Mouse (Mus musculus): Measurements from ENCODE around the gene Polr2b.

The Polr2b gene

GRCm38 (mm10) chr5:77299486-77299885 is 10.5 kb upstream of the Polr2b start:
- DNase-seq (ENCODE audit: low read depth) = no peak

DNA sequence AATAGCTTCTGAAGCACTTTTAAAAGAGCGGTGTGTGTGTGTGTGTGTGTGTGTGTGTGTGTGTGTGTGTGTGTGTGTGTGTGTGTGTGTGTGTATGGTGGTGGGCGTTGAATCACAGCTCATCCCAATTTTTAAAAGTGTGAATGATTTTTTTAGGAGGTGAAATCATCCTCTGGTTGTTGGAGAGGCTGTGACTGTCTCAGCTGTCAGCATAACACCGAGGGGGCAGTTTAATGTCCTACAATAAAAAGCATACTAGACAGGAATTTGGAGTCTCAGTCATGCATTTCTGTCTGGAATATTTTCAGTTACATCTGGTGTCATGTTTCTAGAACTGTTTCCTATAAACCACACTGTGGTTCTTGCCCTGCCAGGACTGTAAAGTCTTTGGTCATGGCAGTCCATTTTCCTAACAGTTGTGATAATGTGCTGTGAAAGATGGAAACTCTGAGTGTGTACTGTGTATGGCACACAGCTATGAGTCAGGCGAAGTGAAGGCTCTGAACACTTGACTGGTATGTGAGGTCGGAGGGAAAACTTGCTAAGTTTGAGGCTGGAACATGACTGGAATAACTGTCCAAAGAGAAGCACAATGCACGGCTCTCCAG is 8.5 kb upstream of the Polr2b start:
- no peak for DNase-seq (ENCODE audit: low read depth)

DNA sequence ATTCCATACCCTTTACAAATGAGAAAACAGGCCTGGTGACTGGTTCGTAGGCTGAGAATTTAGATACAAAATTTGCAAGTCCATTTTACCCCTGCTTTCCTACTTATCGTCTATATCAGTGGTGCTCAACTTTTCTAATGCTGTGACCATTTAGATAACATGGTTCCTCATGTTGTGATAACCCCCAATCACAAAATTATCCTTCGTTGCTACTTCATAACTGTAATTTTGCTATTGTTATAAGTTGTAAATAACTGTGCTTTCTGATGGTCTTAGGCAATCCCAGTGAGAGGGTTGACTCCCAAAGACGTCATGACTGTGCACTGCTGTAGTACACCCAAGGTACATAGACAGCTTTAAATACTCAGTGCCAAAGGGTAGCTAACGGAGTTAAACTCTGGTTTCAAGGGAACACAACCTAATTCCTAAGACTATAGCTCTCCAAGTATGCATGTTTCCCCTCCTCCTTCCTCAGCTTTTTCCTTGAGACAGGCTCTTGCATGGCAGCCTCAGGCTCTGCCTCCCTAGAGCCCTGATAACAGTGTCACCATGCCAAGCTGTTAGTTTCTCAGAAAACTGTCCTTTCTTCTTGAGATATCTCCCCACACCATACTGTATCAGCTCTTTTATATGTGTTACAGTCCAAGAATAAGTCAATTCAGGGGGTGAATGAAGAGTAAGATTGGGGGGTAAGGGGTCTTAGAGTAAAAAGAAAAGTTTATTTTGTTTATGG is 2.0 kb upstream of the Polr2b start:
- no peak for DNase-seq (ENCODE audit: low read depth)

GRCm38 (mm10) chr5:77309051-77309906 is 668 bp upstream of the Polr2b start:
- DNase-seq (ENCODE audit: low read depth) = no peak

GRCm38 (mm10) chr5:77314206-77314605 is 4.3 kb downstream of the Polr2b start:
- no peak for DNase-seq (ENCODE audit: low read depth)

DNA sequence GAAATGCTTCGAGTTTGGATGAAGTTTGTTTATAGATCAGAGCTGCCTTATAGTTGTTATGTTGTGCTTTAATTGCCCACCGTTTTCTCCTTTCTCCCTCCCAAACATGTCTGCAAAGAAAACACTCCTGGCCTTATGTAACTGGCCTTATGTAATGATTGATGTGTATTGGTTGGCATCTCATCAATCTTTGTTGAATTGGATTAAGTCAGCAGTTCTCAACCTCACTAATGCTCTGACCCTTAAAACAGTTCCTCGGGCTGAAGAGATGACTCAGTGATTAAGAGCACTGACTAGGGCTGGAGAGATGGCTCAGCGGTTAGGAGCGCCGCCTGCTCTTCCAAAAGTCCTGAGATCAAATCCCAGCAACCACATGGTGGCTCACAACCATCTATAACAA is 5.0 kb downstream of the Polr2b start:
- no peak for DNase-seq (ENCODE audit: low read depth)

- DNase-seq (ENCODE audit: low read depth) = no peak
Observed at GRCm38 (mm10) chr5:77324936-77325335, 15.0 kb downstream of the Polr2b start.

DNA sequence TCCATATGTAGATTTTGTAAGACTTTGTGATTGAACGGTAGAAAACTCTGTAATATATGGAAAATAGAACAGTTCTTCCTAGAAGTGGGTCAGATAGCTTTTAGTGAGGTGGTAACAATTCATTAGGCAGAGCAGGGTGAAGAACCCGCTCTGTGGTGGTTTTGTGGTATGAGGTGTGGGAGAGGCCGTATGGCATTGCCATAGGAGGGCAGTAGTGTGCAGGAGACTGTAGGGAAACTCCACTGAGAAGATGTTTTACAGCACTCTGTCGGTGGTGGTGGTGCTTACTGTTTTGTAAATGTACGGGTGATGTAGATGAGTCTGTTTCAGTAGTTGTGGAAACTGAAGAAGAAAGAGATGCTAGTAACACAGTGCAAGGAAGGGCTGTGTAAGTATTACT is 20.2 kb downstream of the Polr2b start:
- DNase-seq (ENCODE audit: low read depth) = no peak

GRCm38 (mm10) chr5:77340033-77340432 is 30.1 kb downstream of the Polr2b start:
- DNase-seq (ENCODE audit: low read depth) = no peak

DNA sequence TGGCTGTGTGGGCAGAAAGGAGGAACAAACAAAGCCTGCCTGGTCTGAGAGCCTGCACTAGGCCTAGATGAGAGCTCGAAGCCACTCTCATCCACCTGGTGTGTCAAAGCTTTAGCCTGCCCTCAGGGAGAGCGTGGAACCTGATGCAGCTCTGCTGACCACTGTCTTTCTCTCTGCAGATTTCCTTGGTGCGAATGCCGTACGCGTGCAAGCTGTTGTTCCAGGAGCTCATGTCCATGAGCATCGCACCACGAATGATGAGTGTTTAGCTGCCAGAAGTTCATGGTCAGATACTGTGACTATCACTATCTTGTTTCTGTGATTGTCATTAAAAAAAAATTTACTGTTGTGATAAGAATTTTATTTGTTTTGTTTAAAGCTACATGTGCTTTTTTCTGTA is 39.0 kb downstream of the Polr2b start:
- no peak for DNase-seq (ENCODE audit: low read depth)

DNA sequence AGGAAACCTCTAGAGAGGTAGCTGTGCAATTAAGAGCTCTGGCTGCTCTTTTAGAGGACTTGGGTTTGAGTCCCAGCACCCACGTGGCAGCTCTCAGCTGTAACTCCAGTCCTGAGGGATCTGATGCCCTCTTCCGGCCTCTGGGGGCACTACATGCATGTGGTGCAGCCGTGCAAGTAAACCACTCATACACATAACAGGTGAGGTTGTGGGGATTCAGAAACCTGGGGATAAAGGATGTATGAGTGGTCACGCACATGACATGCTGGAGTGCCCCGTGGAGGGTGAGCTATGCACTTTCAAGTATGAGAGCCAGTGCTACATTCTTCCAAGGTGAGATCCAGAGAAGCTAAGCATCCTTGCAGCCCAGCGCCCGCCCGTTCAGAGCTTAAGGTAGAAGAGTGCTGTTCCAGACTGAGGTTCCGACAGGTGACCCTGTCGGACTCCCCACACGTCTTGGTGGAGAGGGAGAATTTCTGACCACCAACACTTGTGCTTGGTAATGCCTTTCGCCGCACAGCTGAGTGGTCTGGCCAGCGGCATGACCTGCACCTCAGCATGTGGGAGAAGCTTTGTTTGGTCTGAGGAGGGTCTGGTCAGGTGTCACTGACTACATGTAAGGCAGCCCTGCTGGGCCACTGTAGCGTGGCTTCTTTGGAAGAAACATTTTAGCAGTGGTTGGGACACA is 40.2 kb downstream of the Polr2b start:
- no peak for DNase-seq (ENCODE audit: low read depth)

DNA sequence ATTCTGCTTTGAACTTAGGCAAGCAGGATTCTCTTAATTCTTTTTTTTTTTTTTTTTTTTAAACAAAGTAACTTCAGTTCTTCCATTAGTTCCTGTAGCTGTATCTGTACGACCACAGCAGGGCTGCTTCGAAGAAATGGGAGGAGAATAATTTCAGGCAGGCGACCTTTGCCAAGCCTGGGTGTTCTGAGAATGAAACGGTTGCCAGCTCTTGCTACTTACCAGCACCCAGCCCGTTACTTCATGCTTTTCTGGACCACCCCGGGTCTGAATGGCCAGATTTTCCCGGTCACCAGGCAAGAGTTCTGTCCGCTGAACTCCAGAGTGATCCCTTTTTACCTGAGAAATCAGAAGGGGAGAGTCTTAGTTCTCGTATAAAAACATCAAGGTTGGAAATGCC is 41.7 kb downstream of the Polr2b start:
- no peak for DNase-seq (ENCODE audit: low read depth)

DNA sequence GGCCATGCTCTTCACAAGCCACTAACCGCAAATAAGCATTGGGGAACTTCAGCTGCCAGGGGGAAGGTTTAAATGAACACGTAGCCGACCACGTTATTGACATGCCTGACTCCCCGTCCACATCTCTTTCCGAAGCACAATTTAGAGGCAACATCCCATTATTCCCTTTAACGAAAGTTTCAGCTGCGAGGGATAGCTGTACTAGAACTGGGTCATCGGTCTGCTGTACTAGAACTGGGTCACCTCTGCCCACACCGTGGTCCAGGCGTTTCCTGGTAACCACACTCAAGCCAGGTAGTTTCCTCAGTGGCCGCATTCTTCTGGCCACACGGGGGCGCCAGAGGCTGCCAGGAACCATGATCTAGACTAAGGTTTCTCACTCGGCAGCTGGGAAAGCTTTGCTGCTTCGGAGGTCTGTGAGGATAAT is 44.4 kb downstream of the Polr2b start:
- DNase-seq (ENCODE audit: low read depth) = peak; percentile 83

DNA sequence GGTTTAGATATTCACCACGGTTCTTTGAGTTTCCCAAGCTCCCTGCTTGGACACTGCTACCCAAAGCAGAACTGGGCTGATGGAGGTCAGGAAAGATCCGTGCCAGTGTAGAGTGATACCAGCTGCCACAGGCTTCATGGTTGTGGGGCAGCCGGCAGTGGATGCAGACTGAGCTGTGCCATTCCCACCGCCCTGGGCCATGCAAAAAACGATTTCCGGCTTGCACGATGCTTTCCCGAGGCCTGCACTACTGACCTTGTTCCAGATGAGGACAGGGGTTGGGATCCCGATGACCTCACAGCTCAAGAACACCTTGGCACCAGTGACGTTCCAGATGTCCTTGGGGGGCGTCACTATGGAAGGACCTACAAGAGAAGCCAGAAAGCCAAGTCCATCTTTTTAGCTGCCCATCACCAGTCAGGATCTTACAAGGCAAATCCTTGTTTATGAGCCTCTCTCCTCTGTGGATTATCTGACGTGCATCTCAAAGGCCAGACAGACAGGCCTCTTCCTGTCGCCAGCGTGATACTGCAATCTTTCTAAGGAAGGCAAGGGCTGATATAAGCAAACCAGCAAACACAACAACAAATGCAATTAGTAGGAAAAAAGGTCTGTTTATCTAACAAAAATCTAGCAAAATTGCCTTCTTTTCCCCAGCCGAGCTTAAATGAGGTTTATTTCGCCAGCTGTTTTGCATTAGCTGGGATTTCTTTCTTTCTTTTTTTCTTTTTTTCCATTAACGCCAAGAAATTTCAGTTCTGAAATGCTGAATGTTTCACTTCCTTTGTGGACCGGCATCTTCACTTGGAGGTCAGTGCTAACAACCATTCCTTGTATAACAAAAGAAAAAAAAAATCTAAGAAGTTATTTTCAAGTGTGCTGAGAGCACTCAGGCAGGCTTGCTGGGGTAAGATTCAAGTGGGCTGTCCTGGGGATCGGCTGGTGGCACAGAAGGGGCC is 45.6 kb downstream of the Polr2b start:
- DNase-seq (ENCODE audit: low read depth) = no peak

GRCm38 (mm10) chr5:77357405-77358149 is 47.6 kb downstream of the Polr2b start:
- DNase-seq (ENCODE audit: low read depth) = peak; percentile 52

DNA sequence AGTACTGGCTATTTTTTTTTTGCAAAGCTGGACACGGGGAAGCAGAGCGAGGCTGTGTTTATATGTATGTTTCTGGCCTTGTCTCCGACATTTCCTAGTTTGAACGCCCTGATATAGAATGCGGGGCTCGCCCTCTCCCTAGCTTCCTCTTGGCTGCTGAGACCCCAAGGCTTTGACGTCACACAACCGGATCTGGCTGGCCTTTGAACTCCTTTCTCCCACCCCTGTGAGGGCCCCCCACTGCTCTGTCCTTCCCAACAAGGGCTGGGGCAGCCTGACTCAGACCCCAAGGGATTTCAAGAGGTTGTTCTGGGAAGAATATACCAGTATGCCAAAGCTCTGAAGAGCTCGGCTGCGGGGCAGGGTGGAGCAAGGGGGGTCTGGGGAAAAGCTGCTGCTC is 48.4 kb downstream of the Polr2b start:
- no peak for DNase-seq (ENCODE audit: low read depth)

DNA sequence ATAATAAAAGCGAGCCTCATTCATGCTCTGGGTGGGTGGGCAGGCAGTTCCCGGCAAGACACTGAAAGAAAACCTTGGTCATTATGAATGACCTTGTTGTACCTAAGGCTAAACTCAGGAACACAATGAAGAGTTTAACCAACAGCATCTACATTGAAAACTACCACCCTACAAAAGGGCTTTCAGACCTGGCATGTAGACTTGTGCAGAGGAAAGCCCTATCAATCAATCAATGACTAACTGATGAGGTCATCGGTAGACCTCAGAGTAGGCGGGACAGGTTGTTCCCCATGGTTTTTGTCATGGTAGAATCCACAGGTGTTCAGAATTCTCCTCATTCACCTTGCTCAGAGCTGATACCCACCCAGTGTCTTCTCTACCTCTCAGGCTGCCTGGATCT is 50.0 kb downstream of the Polr2b start:
- DNase-seq (ENCODE audit: low read depth) = no peak

DNA sequence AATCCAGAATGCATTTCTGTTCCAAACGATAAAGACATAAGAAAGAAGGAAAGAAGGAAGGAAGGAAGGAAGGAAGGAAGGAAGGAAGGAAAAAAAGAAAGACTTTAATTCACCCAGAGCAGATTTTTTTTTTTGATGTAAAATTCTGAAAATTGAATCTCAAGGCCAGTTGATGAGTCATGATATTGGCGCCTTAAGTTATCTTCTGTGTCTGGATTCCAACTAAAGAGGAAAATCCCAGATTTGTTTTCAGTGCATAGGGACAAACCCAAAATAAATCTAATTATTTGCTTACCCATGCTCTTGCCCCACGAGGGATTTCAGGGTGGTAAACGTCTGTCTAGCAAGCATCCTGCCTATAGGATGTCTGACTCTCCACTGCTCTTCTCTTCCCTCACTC is 51.1 kb downstream of the Polr2b start:
- DNase-seq (ENCODE audit: low read depth) = no peak

DNA sequence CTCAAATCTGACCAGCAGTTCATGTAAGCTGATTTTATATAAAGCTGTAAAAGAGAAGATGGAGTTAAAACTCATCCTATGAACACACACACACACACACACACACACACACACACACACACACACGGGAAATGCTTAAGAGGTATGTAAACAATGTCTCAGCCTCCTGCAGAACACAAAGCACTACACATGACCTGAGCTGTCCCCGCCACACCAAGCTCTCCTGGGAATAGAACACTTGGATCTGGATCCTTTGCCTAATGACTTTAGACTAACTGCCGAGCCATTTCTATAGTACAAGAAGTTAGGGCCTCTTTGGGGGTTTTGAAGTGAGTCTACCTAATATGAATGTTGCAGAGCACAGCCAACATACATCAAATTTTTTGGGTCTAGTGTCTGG is 52.2 kb downstream of the Polr2b start:
- DNase-seq (ENCODE audit: low read depth) = no peak

DNA sequence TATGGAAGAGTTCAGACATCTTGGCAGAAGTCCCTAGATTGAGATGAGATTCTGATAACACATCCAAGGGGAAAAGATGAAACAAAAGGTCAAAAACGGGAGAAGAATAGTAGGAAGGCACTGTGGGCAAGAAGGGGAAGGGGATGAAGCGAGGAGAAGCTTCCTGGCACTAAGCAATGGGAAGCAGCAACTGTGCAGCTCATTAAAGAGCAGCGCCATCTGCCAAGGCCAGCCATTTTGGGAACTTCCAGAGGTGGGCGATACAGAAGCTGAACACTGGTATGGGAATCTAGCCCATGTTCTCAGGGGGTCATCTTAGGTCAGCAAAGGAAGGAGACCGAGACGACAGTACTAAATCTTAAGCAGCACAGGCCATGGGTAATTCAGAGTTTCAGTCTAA is 53.7 kb downstream of the Polr2b start:
- DNase-seq (ENCODE audit: low read depth) = no peak
